Mouse (Mus musculus): ENCODE data around the gene Sp1.

- TF ChIP-seq POLR2A (IDR thresholded peaks at IDR 0.05; ENCODE audit: low read depth, low read length), result no peak
- TF ChIP-seq CTCF (IDR thresholded peaks at IDR 0.05; ENCODE audit: extremely low read depth, insufficient read length, insufficient replicate concordance, low read depth, low read length), result no peak
Measured at GRCm38 (mm10) chr15:102369972-102370371, 36.0 kb upstream of the Sp1 start.
